Mouse (Mus musculus) c-Kit-positive CD71-negative TER-119-negative erythroid progenitor cells, embryonic 14.5 days (primary cell): ENCODE data around the gene Fry.
A peak's percentile ranks its signal among the peaks of the same experiment; 100 is the strongest.

Source experiments
- DNase-seq: peaks from one replicate; pipeline ENCODE4 v3.0.0-alpha.2; 2013; ENCODE audit warnings: low read depth

Fry gene

GRCm38 (mm10) chr5:150130144-150130543 lies 11.7 kb downstream of the Fry start:
- no peak for DNase-seq

- no peak for DNase-seq
These were observed 12.7 kb downstream of the Fry start for GRCm38 (mm10) chr5:150131166-150131565.

GRCm38 (mm10) chr5:150134651-150135050 lies 16.2 kb downstream of the Fry start:
- no peak for DNase-seq

GRCm38 (mm10) chr5:150135529-150135928 lies 17.1 kb downstream of the Fry start:
- no peak for DNase-seq

GRCm38 (mm10) chr5:150137772-150138451 lies 19.5 kb downstream of the Fry start:
- DNase-seq: no peak

GRCm38 (mm10) chr5:150140513-150140912 lies 22.1 kb downstream of the Fry start:
- DNase-seq: no peak

- no peak for DNase-seq
These were observed 27.5 kb downstream of the Fry start for GRCm38 (mm10) chr5:150145967-150146366.

GRCm38 (mm10) chr5:150146612-150147011 lies 28.2 kb downstream of the Fry start:
- no peak for DNase-seq

- DNase-seq: no peak
These were observed 31.3 kb downstream of the Fry start for GRCm38 (mm10) chr5:150149725-150150124.

GRCm38 (mm10) chr5:150150986-150151385 lies 32.5 kb downstream of the Fry start:
- DNase-seq: no peak

- DNase-seq: no peak
These were observed 33.8 kb downstream of the Fry start for GRCm38 (mm10) chr5:150152071-150152879.

- no peak for DNase-seq
These were observed 34.4 kb downstream of the Fry start for GRCm38 (mm10) chr5:150152880-150153281.

GRCm38 (mm10) chr5:150155388-150155787 lies 36.9 kb downstream of the Fry start:
- no peak for DNase-seq

GRCm38 (mm10) chr5:150156063-150156786 lies 37.8 kb downstream of the Fry start:
- no peak for DNase-seq

GRCm38 (mm10) chr5:150157682-150158081 lies 39.2 kb downstream of the Fry start:
- DNase-seq: no peak

- DNase-seq: no peak
These were observed 40.7 kb downstream of the Fry start for GRCm38 (mm10) chr5:150159151-150159550.

- DNase-seq: no peak
These were observed 42.7 kb downstream of the Fry start for GRCm38 (mm10) chr5:150161193-150161592.

GRCm38 (mm10) chr5:150161898-150162297 lies 43.5 kb downstream of the Fry start:
- no peak for DNase-seq

- DNase-seq: no peak
These were observed 46.2 kb downstream of the Fry start for GRCm38 (mm10) chr5:150164671-150165070.

GRCm38 (mm10) chr5:150166811-150167210 lies 48.4 kb downstream of the Fry start:
- DNase-seq: no peak

GRCm38 (mm10) chr5:150167287-150167686 lies 48.8 kb downstream of the Fry start:
- DNase-seq: no peak

- DNase-seq: peak; percentile 56
These were observed 50.3 kb downstream of the Fry start for GRCm38 (mm10) chr5:150168712-150169111.

- no peak for DNase-seq
These were observed 53.1 kb downstream of the Fry start for GRCm38 (mm10) chr5:150171562-150171961.
